Mouse (Mus musculus) cerebellum, adult 2 months (tissue): Measurements from ENCODE around the gene Tle3. TPM values are rescaled to one million over a fixed set of nuclear protein-coding genes. Genes with fewer than 3 reads are reported as not detected.

Source experiments
- DNase-seq, 2 experiments: peaks; one replicate each; pipeline ENCODE4 v3.0.0; 2021
- H3K27ac ChIP-seq: fragments of 200-500 bp; 2 replicates; pipeline ENCODE4 v1.5.1; 2012; ENCODE audit warnings: low read length, control low read depth, inconsistent platforms; ENCODE audit not compliant: insufficient read depth
- H3K27me3 ChIP-seq: fragments of 200-500 bp; 2 replicates; pipeline ENCODE4 v1.6.1; 2012; ENCODE audit warnings: inconsistent platforms, mild to moderate bottlenecking, low read length, moderate library complexity; ENCODE audit not compliant: control insufficient read depth, insufficient read depth
- H3K4me1 ChIP-seq: fragments of 200-500 bp; 2 replicates; pipeline ENCODE4 v1.6.1; 2011; ENCODE audit warnings: low read length; ENCODE audit not compliant: control insufficient read depth, insufficient read depth
- H3K4me3 ChIP-seq: fragments of 200-500 bp; replicated peaks from 2 replicates; pipeline ENCODE3; 2011; ENCODE audit warnings: mild to moderate bottlenecking, low read depth, low read length, control low read depth; ENCODE audit not compliant: insufficient read depth
- CTCF ChIP-seq: fragments of 200-500 bp; IDR thresholded peaks from 2 replicates; pipeline ENCODE4 v1.5.1; 2011; ENCODE audit warnings: low read depth, mild to moderate bottlenecking, control low read depth, low read length, moderate library complexity, borderline replicate concordance; ENCODE audit not compliant: insufficient read depth
- POLR2A ChIP-seq: fragments of 200-500 bp; IDR thresholded peaks from 2 replicates; pipeline ENCODE4 v1.6.1; 2011; ENCODE audit warnings: low read length, control low read depth, borderline replicate concordance; ENCODE audit not compliant: insufficient read depth
- WGBS: fragments of 180-500 bp; shearing (Covaris S2); methylation state at CpG from one replicate; pipeline ENCODE4 v1.1.7; 2018; 5-methylcytosine and 5-hydroxymethylcytosine counted together
- polyA plus RNA-seq: library from polyadenylated mRNA; depleted of rRNA; stranded (reverse); fragments of >200 nt; gene quantifications from 2 replicates; pipeline ENCODE4 v1.2.3, GENCODE M21; 2012

The Tle3 gene
- polyA plus RNA-seq, 1 experiment = 50.6 TPM

DNA sequence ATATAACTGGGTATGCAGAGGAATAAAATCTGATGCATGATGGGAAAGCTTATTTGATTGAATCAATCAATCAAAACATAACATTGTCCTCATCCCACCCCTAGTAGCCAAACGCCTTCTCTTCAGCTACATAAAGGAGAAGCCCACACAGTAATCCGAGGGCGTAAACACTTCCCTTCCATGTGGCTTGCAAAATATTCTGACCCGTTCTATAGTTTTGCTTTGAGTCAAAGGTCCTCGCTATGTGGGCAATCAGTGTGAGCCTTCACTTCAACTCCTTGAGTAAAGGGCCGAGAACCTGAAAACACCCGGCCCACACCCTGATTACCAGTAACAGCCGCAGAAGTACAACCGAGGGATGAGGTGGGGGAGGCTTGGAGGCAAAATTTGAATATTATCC lies 41.4 kb upstream of the Tle3 start:
- H3K27me3 ChIP-seq = no peaks in the 10 kb centered on the region
- TF ChIP-seq CTCF = no peak
- no peak for DNase-seq

DNA sequence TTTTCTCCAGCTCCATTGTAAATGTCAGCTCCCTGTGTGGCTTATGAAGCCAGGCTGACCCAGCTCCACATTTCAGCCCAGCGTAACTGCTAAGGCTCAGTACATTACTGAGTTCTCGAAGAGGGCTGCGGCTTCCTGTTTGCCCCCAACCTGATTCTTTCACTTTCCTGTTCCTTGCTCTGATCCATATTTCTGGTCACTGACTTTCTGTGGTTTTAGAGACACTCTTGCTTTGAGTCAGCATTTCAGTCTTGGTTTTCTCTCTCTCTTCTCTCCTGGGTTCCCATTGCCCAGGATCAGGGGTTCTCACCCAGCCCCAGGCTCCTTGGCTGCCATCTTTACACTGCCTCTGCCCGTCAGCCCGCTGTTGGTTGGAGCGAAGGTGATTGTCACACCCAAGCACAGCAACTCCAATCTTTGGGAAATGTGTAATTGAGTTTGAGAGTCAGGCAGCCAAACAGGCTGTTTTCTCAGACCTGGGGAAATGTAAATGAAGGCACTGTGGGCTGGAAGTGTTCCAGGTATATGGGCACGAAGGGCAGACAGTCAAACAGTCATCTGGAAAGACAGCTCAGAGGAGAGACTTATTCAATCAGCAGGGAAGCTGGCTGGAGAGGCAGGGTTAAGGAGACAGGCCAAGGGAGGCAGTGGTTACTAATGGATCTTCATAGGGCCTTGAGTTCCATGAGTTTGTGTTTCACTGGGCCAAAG lies 39.8 kb upstream of the Tle3 start:
- TF ChIP-seq POLR2A = no peak
- no peak for TF ChIP-seq CTCF
- DNase-seq = no peak
- peaks cover 4% of the 10 kb centered on the region; the same call in 1 of the 2 replicates for H3K4me1 ChIP-seq
- 83% methylated on average over 7 of the region's 7 CpGs for WGBS
- H3K27me3 ChIP-seq = no peaks in the 10 kb centered on the region
- H3K27ac ChIP-seq = no peak overlapping the region
- no peak overlapping the region for H3K4me3 ChIP-seq

More for the DNA sequence above, 41.4 kb upstream of the Tle3 start:
- WGBS = 98% methylated on average over 9 of the region's 9 CpGs
- Histone ChIP-seq H3K27ac (no peak overlapping the region), H3K4me3 (no peak overlapping the region), H3K4me1 (no peaks in the 10 kb centered on the region; the same call in 1 of the 2 replicates)

DNA sequence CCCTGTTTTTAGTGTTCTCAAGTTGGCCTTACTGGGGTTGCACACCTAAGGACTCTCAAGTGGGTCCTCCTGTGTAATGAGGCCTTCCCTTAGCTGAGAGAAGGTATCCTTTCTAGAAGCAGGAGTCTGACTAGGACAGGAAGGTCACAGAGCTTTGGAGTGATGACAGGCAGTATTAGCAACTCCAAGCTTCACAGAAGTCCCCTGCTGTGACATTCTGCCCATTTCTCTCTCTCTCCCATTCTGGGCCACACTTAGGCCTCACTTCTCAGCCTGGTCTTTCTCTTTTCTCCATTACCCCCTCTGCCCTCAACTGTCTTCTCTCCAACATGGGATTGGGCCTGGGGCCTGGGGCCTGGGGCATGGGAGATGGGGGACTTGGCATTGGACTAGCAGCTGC lies 36.0 kb upstream of the Tle3 start:
- no peak for TF ChIP-seq CTCF
- TF ChIP-seq POLR2A = no peak
- H3K27me3 ChIP-seq = no peaks in the 10 kb centered on the region
- H3K4me1 ChIP-seq = peaks cover 4% of the 10 kb centered on the region; the same call in 1 of the 2 replicates
- no peak overlapping the region for H3K4me3 ChIP-seq
- peak in 1 of 2 experiments; percentile 30 for DNase-seq
- no peak overlapping the region for H3K27ac ChIP-seq

DNA sequence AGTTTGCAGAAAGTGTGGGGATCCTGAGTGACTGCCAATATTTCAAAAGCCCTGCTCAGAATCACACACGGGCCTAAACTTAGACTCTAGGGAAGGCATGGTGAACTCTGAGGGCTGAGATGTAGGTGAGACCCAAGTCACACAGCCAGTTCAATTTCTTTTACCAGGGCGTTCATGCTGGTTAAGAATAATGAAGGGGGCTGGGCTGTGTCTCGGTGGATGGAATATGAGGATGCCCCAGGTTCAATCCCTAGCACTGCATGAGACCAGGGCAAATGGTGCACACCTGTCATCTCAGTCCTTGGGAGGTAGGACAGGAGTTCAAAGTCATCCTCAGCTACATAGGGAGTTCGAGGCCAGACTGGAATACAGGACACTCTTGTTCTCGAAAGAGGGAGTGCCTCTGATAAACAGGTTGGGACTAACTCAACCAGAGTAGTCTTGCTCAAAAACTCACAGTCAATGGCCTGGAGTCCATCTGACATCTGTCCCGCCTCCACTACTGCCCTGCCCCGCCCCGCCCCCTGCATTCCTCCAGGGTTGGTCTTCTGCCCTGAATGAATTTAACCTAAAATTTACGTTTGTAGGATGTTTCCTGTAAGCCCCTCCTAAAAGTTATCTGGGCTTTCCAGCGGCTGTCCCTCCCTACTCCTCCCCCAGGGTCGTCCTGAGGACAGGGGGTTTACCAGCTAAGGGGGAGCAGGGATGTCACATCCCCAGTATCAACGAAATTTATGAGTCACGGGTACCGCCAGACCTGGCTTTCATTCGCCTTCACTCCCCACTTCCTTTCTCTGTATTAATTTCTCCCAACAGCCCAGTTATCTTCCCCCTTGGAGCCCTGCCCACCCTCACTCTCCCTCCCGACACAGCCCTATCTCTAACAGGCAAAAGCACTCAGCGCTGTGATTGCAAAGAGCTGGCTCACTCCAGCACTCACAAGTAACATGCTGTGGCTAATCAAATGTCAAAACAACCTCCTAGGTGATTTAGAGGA lies 35.3 kb upstream of the Tle3 start:
- H3K27me3 ChIP-seq = no peaks in the 10 kb centered on the region
- 77% methylated on average over 17 of the region's 17 CpGs for WGBS
- peaks cover 4% of the 10 kb centered on the region; the same call in 1 of the 2 replicates for H3K4me1 ChIP-seq
- no peak overlapping the region for H3K4me3 ChIP-seq
- H3K27ac ChIP-seq = no peak overlapping the region
- TF ChIP-seq POLR2A = no peak
- TF ChIP-seq CTCF = no peak
- no peak for DNase-seq

DNA sequence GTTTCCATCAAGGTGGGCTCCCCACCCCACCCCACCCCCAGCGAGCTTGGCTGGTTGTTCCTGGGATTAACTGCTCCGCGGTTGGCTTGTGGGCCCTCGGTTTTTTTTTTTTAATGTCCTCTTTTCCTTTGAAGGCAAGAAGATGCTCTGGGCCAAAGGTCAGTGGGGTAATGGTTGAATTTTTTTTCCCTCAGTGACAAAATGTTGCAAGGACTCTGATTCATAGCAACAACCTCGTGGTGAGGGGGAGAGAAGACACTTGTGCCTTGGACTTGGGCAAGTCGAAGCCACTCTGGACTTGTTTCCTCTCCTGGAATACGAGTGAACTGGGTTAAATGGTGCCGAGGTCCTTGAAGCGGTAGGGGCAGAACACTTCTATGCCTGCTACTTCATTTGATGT lies 34.5 kb upstream of the Tle3 start:
- Histone ChIP-seq H3K27me3 (no peaks in the 10 kb centered on the region), H3K4me3 (no peak overlapping the region), H3K4me1 (peaks cover 4% of the 10 kb centered on the region; the same call in 1 of the 2 replicates), H3K27ac (no peak overlapping the region)
- 84% methylated on average over 9 of the region's 9 CpGs for WGBS
- TF ChIP-seq POLR2A = no peak
- TF ChIP-seq CTCF = no peak
- DNase-seq = no peak

DNA sequence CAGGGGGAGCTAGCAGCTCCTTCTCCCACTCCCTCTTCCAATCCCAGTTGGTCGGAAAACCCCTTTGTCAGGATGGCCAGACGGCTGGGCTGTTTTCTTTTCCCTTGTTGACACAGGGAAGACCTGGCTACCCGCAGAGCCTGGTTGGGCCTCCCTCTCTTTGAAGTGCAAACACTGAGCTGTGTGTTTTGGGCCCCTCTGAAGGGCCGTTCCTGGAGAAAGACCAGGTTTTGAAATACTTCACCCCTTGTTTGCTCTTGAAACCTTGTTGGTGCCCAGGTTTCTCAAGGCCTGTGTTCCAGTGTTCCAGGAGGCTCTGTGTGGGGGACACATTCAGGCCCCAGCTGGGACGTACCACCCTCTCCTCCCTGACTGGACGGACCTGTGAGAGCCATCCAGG lies 32.9 kb upstream of the Tle3 start:
- TF ChIP-seq POLR2A (no peak), CTCF (no peak)
- H3K4me3 ChIP-seq = no peak overlapping the region
- 93% methylated on average over 6 of the region's 6 CpGs for WGBS
- H3K4me1 ChIP-seq = peaks cover 4% of the 10 kb centered on the region; the same call in 1 of the 2 replicates
- no peak overlapping the region for H3K27ac ChIP-seq
- no peaks in the 10 kb centered on the region for H3K27me3 ChIP-seq
- no peak for DNase-seq

DNA sequence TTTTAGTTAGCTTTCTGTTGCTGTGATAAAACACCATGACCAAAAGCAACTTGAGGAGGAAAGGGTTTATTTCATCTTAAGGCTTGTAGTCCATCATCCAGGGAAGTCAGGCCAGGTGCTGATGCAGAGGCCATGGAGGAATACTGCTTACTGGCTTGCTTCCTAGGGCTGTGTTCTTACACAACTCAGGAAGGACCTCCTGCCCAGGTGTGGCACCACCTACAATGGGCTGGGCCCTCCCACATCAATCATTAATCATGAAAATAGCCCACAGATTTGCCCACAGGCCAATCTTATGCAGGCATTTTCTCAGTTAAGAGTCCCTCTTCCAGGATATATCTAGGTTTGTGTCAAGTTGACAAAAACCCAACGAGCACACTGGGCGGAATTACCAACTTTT lies 31.8 kb upstream of the Tle3 start:
- Histone ChIP-seq H3K27ac (no peak overlapping the region), H3K4me1 (peaks cover 9% of the 10 kb centered on the region; the same call in 1 of the 2 replicates), H3K27me3 (no peaks in the 10 kb centered on the region), H3K4me3 (no peak overlapping the region)
- WGBS = 99% methylated on average over 2 of the region's 2 CpGs
- DNase-seq = no peak
- TF ChIP-seq POLR2A = no peak
- no peak for TF ChIP-seq CTCF
